Mouse (Mus musculus): Measurements from ENCODE around the gene Ccdc171. TPM values are rescaled to one million over a fixed set of nuclear protein-coding genes. Genes with fewer than 3 reads are reported as not detected.
"Not testable (repeated sequence)": the region's sequence is repeated elsewhere in the genome, so short reads cannot be mapped to it uniquely, and the experiment has no call there.

Ccdc171 gene
- total RNA-seq, 2 experiments from 2014 or later, result 2.9 to 4.7 TPM

- intact Hi-C loops (cut with DNase I); DNase-seq (ENCODE audit: low spot score in 2 of 2): not testable (repeated sequence)
Observed at GRCm38 (mm10) chr4:83623021-83623711, 97.8 kb downstream of the Ccdc171 start.

- intact Hi-C loops (cut with DNase I), result no loop called here
Observed at GRCm38 (mm10) chr4:83623732-83624131, 98.4 kb downstream of the Ccdc171 start.

GRCm38 (mm10) chr4:83651453-83651852, 126.1 kb downstream of the Ccdc171 start:
- intact Hi-C loops (cut with DNase I), result no loop called here
- no peak for DNase-seq (ENCODE audit: low spot score in 2 of 2)

More at GRCm38 (mm10) chr4:83623732-83624131, 98.4 kb downstream of the Ccdc171 start:
- no peak for DNase-seq (ENCODE audit: low spot score in 2 of 2)

GRCm38 (mm10) chr4:83655396-83655795, 130.1 kb downstream of the Ccdc171 start:
- no peak for DNase-seq (ENCODE audit: low spot score in 2 of 2)

GRCm38 (mm10) chr4:83656571-83656970, 131.2 kb downstream of the Ccdc171 start:
- intact Hi-C loops (cut with DNase I), result no loop called here
- no peak for DNase-seq (ENCODE audit: low spot score in 2 of 2)

More at GRCm38 (mm10) chr4:83655396-83655795, 130.1 kb downstream of the Ccdc171 start:
- intact Hi-C loops (cut with DNase I), result no loop called here

- no peak for DNase-seq (ENCODE audit: low spot score in 2 of 2)
- intact Hi-C loops (cut with DNase I), result no loop called here
Observed at GRCm38 (mm10) chr4:83657021-83657420, 131.7 kb downstream of the Ccdc171 start.

- no peak for DNase-seq (ENCODE audit: low spot score in 2 of 2)
- intact Hi-C loops (cut with DNase I), result no loop called here
Observed at GRCm38 (mm10) chr4:83658415-83658814, 133.1 kb downstream of the Ccdc171 start.

- intact Hi-C loops (cut with DNase I), result no loop called here
- no peak for DNase-seq (ENCODE audit: low spot score in 2 of 2)
Observed at GRCm38 (mm10) chr4:83659411-83659810, 134.1 kb downstream of the Ccdc171 start.

- DNase-seq (ENCODE audit: low spot score in 2 of 2), result no peak
- intact Hi-C loops (cut with DNase I), result no loop called here
Observed at GRCm38 (mm10) chr4:83661519-83662271, 136.3 kb downstream of the Ccdc171 start.

- DNase-seq (ENCODE audit: low spot score in 2 of 2), result no peak
- intact Hi-C loops (cut with DNase I), result no loop called here
Observed at GRCm38 (mm10) chr4:83662301-83662700, 137.0 kb downstream of the Ccdc171 start.

GRCm38 (mm10) chr4:83669552-83669951, 144.2 kb downstream of the Ccdc171 start:
- intact Hi-C loops (cut with DNase I), result no loop called here
- no peak for DNase-seq (ENCODE audit: low spot score in 2 of 2)

- intact Hi-C loops (cut with DNase I); DNase-seq (ENCODE audit: low spot score in 2 of 2): not testable (repeated sequence)
Observed at GRCm38 (mm10) chr4:83675308-83675707, 150.0 kb downstream of the Ccdc171 start.

- intact Hi-C loops (cut with DNase I), result no loop called here
- DNase-seq (ENCODE audit: low spot score in 2 of 2), result no peak
Observed at GRCm38 (mm10) chr4:83676444-83676843, 151.1 kb downstream of the Ccdc171 start.

- intact Hi-C loops (cut with DNase I), result no loop called here
- DNase-seq (ENCODE audit: low spot score in 2 of 2), result no peak
Observed at GRCm38 (mm10) chr4:83681081-83681480, 155.7 kb downstream of the Ccdc171 start.

GRCm38 (mm10) chr4:83682866-83683265, 157.5 kb downstream of the Ccdc171 start:
- intact Hi-C loops (cut with DNase I), result no loop called here
- DNase-seq (ENCODE audit: low spot score in 2 of 2), result no peak

- no peak for DNase-seq (ENCODE audit: low spot score in 2 of 2)
- intact Hi-C loops (cut with DNase I), result no loop called here
Observed at GRCm38 (mm10) chr4:83700190-83700589, 174.8 kb downstream of the Ccdc171 start.

- intact Hi-C loops (cut with DNase I), result no loop called here
- no peak for DNase-seq (ENCODE audit: low spot score in 2 of 2)
Observed at GRCm38 (mm10) chr4:83716996-83717395, 191.7 kb downstream of the Ccdc171 start.

- intact Hi-C loops (cut with DNase I), result no loop called here
- no peak for DNase-seq (ENCODE audit: low spot score in 2 of 2)
Observed at GRCm38 (mm10) chr4:83719816-83720215, 194.5 kb downstream of the Ccdc171 start.

GRCm38 (mm10) chr4:83725136-83725535, 199.8 kb downstream of the Ccdc171 start:
- no peak for DNase-seq (ENCODE audit: low spot score in 2 of 2)
- intact Hi-C loops (cut with DNase I), result no loop called here

- DNase-seq (ENCODE audit: low spot score in 2 of 2), result no peak
- intact Hi-C loops (cut with DNase I), result no loop called here
Observed at GRCm38 (mm10) chr4:83739137-83739890, 214.0 kb downstream of the Ccdc171 start.
